Mouse (Mus musculus): ENCODE measurements around the gene Rsrp1. TPM values are rescaled to one million over a fixed set of nuclear protein-coding genes. Genes with fewer than 3 reads are reported as not detected.

The Rsrp1 gene
- total RNA-seq, 2 experiments from 2014 or later = 222 to 849 TPM

- ATAC-seq (replicated peaks; ENCODE audit: low FRiP score, poor library complexity, severe bottlenecking) = no peak
These were observed 2.8 kb upstream of the Rsrp1 start for GRCm38 (mm10) chr4:134920631-134921030.

GRCm38 (mm10) chr4:134921703-134922102 is 1.7 kb upstream of the Rsrp1 start:
- ATAC-seq (replicated peaks; ENCODE audit: low FRiP score, poor library complexity, severe bottlenecking) = no peak

- no peak for ATAC-seq (replicated peaks; ENCODE audit: low FRiP score, poor library complexity, severe bottlenecking)
These were observed 1.1 kb upstream of the Rsrp1 start for GRCm38 (mm10) chr4:134922111-134922924.

- no peak for ATAC-seq (replicated peaks; ENCODE audit: low FRiP score, poor library complexity, severe bottlenecking)
These were observed 507 bp upstream of the Rsrp1 start for GRCm38 (mm10) chr4:134922925-134923244.

GRCm38 (mm10) chr4:134924019-134924741 is 788 bp downstream of the Rsrp1 start:
- ATAC-seq (replicated peaks; ENCODE audit: low FRiP score, poor library complexity, severe bottlenecking) = peak; percentile 73

GRCm38 (mm10) chr4:134925206-134925605 is 1.8 kb downstream of the Rsrp1 start:
- no peak for ATAC-seq (replicated peaks; ENCODE audit: low FRiP score, poor library complexity, severe bottlenecking)

- ATAC-seq (replicated peaks; ENCODE audit: low FRiP score, poor library complexity, severe bottlenecking) = no peak
These were observed 4.5 kb downstream of the Rsrp1 start for GRCm38 (mm10) chr4:134927815-134928463.

- ATAC-seq (replicated peaks; ENCODE audit: low FRiP score, poor library complexity, severe bottlenecking) = no peak
These were observed 5.1 kb downstream of the Rsrp1 start for GRCm38 (mm10) chr4:134928464-134928836.

- no peak for ATAC-seq (replicated peaks; ENCODE audit: low FRiP score, poor library complexity, severe bottlenecking)
These were observed 6.1 kb downstream of the Rsrp1 start for GRCm38 (mm10) chr4:134929536-134929935.

GRCm38 (mm10) chr4:134930190-134930589 is 6.8 kb downstream of the Rsrp1 start:
- peak; percentile 25; the same call in 1 of the 2 replicates for ATAC-seq (replicated peaks; ENCODE audit: low FRiP score, poor library complexity, severe bottlenecking)

- peak; percentile 89 for ATAC-seq (replicated peaks; ENCODE audit: low FRiP score, poor library complexity, severe bottlenecking)
These were observed 7.5 kb downstream of the Rsrp1 start, which contains the start of gene Syf2 for GRCm38 (mm10) chr4:134930684-134931481. Gene Syf2, plus strand, starts transcription at chr4:134930898.

- ATAC-seq (replicated peaks; ENCODE audit: low FRiP score, poor library complexity, severe bottlenecking) = no peak
These were observed 14.1 kb downstream of the Rsrp1 start for GRCm38 (mm10) chr4:134937240-134938176.

- no peak for ATAC-seq (replicated peaks; ENCODE audit: low FRiP score, poor library complexity, severe bottlenecking)
These were observed 16.5 kb downstream of the Rsrp1 start for GRCm38 (mm10) chr4:134939900-134940299.

GRCm38 (mm10) chr4:134943758-134944538 is 20.6 kb downstream of the Rsrp1 start:
- no peak for ATAC-seq (replicated peaks; ENCODE audit: low FRiP score, poor library complexity, severe bottlenecking)

- ATAC-seq (replicated peaks; ENCODE audit: low FRiP score, poor library complexity, severe bottlenecking) = peak; percentile 89
These were observed 22.8 kb downstream of the Rsrp1 start for GRCm38 (mm10) chr4:134946024-134946744.

- no peak for ATAC-seq (replicated peaks; ENCODE audit: low FRiP score, poor library complexity, severe bottlenecking)
These were observed 27.2 kb downstream of the Rsrp1 start for GRCm38 (mm10) chr4:134950518-134951091.

GRCm38 (mm10) chr4:134954461-134954860 is 31.1 kb downstream of the Rsrp1 start:
- ATAC-seq (replicated peaks; ENCODE audit: low FRiP score, poor library complexity, severe bottlenecking) = no peak

All from erythroid progenitor cell, adult 5-6 weeks (primary cell).